Mouse (Mus musculus) large intestine, adult 2 months (tissue): Measurements from ENCODE around the gene Adamtsl4. TPM values are rescaled to one million over a fixed set of nuclear protein-coding genes. Genes with fewer than 3 reads are reported as not detected.

Source experiments
- DNase-seq: peaks from one replicate; pipeline ENCODE4 v3.0.0-alpha.2; 2012; ENCODE audit warnings: low read depth, low spot score
- WGBS: fragments of 180-500 bp; shearing (Covaris S2); methylation state at CpG from one replicate; pipeline ENCODE4 v1.1.7; 2018; 5-methylcytosine and 5-hydroxymethylcytosine counted together
- polyA plus RNA-seq: library from polyadenylated mRNA; depleted of rRNA; stranded (reverse); fragments of >200 nt; gene quantifications from 2 replicates; pipeline ENCODE4 v1.2.3, GENCODE M21; 2012; rRNA removed

The Adamtsl4 gene
- 5.7 and 8.4 TPM in 2 replicates for polyA plus RNA-seq

DNA sequence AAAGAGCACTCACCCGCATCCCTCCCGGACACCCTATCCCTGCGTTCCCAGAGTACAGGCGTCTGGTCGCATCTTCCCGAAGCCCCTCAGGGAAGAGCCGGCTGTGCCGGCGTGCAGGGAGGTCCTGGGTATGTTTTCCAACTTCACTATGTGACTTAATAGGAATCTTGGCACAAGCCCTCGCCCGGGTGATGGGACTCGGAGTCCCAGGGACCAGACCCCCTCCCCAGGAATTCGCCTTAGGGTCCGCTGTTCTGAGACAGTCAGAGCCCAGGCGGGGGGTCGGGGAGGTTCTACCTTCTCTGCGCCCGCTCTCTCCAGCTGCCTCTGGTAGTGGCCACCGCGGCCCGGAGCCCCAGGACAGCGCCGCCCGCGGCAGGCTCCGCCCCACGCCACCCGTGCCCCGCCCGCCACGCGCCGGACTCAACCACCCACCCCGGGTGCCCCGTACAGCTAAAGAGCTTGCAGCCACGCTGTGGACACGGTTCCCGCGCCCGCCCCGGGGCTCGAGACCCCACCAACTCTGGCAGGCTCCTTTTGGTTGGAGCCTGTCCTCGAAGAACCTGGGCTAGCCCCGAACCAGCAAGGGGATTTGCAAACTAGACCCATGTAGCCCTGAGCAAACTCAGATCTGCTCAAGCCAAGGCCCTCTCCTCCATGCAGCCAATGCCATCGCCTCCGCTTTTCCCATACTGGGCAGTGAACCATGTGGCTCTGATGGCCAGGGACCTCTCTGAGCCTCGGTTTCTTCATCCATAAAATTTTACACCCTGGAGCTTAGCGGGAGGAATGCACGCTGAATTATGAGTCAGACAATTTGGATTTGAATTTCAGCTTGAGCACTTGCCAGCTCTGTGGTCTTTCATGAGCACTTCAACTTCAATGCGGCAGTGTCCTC is at the start of gene Adamtsl4:
Gene Adamtsl4 (minus strand): TSS at position 394 of the 898 bp plus-strand sequence.
- DNase-seq: no peak
- WGBS: 3% methylated on average over 50 of the region's 50 CpGs

DNA sequence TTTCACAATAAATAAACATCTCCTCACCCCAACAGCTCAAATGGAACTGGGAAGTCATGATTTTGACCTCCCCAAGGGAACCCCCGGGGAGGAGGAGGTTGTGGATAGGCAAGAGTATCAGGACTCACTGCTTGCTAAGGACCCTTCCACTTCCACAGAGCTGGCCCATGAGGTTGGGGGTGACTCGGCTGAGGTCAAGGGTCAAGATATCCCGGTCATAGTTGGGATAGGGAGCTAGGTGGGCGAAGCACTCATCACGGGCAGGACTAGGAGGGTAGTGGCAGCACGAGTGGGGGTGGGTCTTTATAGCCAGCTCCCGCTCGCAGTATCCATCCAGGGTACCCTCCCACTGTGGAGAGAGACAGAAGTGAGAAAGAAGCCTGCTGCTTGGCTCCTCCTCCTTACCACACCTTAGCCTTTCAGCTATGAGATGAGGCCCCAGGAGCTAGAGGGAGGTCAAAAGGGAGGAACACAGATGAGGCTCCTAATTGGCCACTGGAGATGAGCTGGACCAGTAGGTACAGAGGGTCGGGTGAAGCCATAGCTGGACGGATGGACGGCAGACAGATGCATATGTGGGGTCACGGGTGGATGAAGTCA is 47.5 kb upstream of the Adamtsl4 start:
- 85% methylated on average over 12 of the region's 12 CpGs for WGBS

DNA sequence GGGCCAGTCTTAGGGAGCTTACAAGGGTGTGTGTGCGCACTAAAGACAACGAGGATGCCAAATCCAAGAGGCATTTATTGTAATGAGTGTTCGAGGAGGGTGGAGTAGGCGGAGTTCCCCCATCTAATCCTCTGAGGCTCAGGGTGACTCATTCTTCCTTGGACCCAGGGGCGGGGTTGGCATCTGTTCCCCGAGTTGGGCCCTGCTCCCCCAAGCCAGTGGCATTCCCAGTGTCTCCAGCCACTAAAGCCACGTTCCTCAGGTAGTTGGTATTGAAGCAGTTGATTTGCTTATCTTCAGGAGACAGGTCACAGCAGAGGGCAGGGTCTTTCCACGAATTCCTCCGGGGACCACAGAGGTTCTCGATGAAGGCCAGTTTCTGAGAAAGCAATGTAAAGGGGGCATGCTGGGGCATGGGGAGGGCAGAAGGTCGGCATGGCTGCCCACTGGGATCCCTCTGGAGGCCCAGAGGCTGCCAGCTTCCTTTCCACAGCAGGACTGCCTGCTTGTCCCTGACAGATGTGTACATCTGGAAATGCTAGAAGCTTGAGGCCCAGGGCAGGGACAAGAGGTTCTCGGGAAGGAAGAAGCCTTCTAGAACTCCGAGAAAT is 46.5 kb upstream of the Adamtsl4 start:
- 51% methylated on average over 13 of the region's 13 CpGs for WGBS
- DNase-seq: no peak

More for the DNA sequence above, 47.5 kb upstream of the Adamtsl4 start:
- no peak for DNase-seq

DNA sequence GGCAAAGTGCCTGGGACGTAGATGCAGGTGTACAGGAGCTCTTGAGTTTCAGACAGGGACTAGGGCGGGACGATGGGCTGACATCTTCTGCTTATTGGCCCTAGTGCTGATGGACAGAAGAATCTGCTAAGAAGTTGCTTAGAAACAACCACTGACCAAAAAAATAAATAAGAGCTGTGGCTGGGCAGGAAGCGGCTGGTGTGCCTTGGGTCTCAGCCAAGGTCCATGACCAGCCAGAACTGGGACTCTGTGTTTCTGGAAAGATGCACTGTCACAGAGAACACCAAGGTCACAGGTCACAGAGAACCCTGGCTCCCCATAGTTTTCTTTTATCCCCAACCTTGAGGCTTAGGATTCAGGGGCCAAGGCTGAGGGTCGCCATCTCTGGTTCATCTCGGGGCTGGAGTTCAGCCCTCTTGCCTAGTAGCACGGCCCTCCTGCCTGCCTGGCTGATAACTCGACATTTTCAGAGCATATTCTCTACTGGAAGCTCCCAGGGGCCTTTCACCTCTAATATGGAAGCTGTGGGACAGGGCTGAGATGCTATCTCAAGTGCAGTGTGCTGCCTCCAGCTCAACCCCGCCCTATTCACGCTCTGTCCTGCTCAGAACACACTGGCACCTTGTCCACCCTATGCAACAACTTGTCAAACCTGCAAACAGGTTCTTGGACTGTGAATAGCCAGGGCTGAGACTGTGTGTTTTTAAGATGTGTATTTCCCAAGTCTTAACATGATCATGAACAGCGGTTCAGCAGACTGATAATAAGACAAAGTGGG is 45.2 kb upstream of the Adamtsl4 start:
- 67% methylated on average over 11 of the region's 11 CpGs for WGBS
- DNase-seq: no peak

DNA sequence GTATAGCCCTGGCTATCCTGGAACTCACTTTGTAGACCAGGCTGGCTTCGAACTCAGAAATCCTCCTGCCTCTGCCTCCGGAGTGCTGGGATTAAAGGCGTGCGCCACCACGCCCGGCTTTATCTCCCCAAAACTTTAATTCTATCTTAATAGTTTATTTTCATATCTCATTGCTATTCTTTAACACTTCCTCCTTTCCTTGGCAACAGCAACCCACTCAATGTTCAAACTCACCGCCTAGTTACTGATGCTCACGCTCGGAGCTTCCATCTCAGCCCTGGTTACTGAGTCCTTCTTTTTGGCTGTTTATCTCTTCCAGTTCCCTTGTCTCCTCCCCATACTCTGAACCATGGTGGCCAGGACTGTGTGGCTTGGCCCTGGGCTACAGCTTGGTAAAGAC is 44.6 kb upstream of the Adamtsl4 start:
- 83% methylated on average over 9 of the region's 9 CpGs for WGBS
- no peak for DNase-seq

DNA sequence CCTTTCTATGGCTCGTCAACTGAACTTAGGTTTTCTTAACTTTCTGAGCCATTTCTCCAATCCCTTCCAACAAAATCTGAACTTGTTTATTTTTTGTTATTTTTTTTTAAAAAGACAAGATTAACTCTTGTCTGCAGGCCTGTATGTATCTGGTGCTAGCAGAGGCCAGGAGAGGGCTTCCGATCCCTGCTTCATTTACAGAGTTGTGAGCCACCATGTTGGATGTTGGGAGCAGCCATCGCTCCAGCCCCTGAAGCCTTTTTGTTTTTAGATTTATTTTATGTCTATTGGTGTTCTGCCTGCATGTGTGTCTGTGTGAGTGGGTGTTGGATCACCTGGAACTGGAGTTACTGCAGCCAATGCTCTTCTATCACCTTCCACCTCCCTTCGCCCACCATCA is 44.1 kb upstream of the Adamtsl4 start:
- DNase-seq: no peak
- 82% methylated on average over 4 of the region's 4 CpGs for WGBS

DNA sequence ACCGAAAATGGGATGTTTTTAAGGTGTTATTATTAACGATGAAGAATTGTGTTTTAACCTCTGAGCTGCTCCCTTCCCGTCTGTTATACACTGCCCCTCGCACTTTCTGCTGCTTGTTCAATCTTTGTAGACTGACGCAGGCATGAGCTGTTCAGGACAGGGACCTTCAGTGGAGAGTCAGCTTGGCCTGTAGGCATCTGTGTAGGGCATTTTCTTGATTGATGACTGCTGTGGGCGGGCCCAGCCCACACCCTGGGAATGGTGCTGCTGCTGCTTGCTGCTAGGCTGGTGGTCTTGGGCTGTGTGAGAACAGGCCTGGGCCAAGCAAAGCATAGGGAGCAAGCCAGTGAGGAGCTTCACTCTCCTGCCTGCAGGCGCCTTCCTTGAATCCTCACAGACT is 42.7 kb upstream of the Adamtsl4 start:
- WGBS: 95% methylated on average over 7 of the region's 7 CpGs
- DNase-seq: no peak

DNA sequence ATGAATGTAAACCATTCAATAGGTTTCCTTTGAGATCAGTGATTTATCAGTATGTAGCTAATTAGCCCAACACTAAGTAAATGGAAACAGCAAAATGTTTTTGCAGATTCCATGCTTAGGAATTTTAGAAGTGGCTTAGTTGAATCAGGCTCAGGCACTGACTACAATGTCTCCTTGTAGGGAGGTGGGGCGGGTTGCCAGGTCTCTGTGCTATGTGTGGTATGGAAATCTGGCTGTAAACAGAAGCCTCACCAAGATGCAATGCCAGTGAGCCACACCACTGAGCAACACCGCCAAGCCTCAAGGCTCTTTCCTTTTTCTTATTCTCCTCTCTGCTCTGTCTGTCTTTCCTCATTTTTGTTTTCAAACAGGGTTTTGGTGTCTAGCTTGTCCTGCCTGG is 41.2 kb upstream of the Adamtsl4 start:
- no peak for DNase-seq
- 82% methylated on average over 2 of the region's 2 CpGs for WGBS

DNA sequence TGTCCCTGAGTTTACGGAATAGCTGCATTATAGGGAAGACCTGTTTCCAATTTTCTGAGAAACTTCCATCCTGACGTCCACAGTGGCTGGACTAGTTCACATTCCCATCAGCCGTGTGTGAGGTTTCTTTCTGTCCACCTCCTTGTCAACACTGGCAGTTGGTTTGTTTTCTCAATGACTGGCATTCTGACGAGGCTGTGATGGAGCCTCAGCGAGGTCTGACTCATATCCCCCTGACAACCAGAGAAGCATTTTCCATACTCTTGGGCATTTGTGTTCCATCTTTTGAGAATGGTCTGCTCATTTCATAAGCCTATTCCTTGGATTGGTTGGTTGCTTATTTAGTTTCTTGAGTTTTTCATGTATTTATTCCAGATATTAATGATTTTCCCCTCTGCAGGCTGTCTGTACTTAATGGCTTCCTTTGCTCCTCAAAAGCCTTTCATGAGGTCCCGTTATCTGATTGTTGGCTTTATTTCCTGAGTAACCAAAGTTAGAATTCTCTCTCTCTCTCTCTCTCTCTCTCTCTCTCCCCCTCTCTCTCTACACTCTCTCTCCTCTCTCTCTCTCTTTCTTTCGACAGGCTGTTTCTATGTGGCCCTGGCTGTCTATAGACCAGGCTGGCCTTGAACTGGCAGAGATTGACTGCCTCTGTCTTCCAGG is 39.1 kb upstream of the Adamtsl4 start:
- 66% methylated on average over 7 of the region's 7 CpGs for WGBS
- no peak for DNase-seq

DNA sequence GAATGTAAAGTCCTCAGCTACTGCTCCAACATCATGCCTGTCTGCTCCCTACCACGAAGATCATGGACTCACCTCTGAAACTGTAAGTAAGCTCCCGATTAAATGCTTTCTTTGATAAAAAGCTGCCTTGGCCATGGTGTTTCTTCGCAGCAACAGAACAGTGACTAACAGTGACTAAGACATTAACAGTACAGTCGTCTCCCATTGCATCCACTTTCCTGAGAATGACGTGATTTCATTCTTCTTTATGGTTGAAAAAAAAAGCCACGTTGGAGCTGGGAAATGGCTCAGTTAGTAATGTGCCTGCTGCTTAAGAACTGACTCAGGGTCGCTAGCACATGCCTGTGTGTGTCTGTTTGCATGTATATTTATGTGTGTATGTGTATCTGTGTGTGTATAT is 38.1 kb upstream of the Adamtsl4 start:
- WGBS: 81% methylated on average over 7 of the region's 7 CpGs
- DNase-seq: no peak

DNA sequence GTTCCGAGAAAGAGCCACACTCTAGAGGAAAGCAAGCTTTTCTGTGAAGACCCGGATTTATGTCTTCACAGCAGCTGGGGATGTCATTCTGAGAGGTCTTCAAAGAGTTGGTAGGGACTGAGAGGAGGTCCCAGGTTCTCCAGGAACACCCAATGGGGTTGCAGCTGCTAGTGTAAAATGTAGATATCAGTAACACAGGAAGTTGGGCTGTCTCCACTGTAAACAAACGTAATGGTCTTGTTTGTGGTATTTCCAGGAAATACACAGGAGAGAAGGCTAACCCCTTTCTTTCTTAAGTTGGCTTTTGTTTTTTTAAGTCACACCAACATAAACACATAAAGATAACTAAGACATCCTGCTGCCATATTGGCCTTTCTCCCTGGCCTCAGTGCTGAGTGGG is 34.7 kb upstream of the Adamtsl4 start:
- DNase-seq: no peak
- WGBS: 76% methylated on average over 3 of the region's 3 CpGs

DNA sequence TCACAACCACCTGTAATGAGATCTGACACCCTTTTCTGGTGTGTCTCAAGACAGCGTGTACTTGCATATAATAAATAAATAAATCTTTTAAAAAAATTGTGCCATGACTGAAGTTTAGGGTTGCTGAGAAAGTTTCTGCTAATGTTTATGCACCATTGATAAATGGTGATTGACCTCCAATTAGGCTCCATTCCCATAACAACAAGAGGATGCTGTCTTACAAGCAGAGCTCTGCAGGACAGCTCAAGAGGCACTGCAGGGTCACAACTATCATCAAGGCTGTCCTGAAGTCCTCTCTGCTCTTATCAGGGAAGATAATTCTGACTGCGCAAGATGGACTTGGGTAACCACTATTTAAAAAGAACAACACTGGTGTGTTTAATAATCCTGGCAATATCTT is 30.4 kb upstream of the Adamtsl4 start:
- WGBS: 92% methylated on average over 2 of the region's 2 CpGs
- DNase-seq: no peak

DNA sequence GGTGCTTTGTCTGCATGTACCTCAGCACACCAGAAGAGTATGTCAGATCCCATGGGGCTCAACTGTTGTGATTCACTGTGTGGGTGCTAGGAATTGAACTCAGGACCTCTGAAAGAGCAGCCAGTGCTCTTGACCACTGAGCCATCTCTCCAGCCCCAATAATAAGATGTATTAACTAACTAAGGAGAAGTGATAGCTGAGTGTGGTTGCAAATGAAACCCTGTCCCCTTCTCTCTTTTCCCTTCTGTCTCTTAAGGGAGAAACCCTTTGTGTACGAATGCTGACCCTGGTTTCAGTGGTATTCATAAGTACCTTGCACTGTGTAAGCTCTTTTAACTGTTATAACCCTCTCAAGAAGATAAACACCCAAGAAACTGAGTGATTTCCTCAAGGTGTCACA is 28.4 kb upstream of the Adamtsl4 start:
- WGBS: 74% methylated on average over 1 of the region's 1 CpGs
- no peak for DNase-seq

DNA sequence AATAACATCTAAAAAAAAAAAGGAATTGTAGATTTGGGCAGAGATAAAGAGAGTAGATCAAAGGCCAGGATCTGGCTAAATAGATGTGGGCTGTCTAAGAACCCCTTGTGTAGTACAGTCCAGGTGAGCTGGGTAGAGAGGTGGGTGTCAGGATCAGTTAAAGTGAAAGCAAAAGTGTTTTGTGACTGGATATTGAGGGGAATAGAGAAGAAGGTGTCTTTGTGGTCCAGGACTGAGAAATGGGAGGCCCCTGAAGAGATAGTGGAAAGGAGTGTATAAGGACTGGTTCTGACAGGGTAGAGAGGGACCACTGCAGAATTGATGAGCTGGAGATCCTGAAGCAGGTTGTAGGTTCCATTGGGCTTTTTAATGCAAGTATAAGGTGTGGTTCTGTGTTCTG is 22.2 kb upstream of the Adamtsl4 start:
- DNase-seq: no peak

DNA sequence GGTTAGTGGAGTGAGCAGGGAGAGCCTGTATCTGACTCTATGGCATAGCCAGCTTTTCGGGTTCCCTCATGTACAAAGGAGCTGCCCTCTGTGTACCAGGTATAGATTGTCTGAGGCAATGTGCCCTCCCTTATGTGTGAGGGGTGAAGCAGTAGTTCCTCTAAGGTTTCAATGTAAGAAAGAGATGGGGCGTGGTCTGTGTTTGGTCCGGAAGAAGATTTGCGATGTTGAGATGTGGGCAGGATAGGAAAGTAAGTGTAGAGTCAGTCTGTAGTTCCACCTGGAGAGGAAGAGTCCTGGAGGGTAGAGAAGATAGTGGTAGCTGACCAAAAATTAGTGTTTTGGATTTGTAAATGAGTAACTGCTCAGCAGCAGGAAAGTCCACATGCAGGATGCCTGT is 21.3 kb upstream of the Adamtsl4 start:
- WGBS: 79% methylated on average over 4 of the region's 4 CpGs
- no peak for DNase-seq

DNA sequence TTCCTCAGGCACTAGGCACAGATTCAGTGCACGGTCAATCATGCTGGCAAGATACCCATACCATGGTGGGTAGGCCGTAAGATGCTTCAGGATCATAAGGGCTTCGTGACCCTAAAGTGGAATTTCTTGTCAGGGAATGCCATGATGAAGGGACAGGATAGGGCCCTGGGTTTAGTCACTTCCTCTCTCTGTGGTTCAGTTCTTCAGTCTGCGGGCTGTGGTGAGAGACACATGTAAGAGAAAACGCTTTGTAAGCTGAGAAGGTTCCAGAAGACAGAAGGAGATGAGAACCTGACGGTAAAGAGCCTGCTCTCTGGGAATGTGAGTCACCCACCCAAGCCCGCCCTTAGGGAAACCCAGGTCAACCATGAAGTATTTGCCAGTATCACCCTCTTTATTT is 19.8 kb upstream of the Adamtsl4 start:
- no peak for DNase-seq
- 90% methylated on average over 7 of the region's 7 CpGs for WGBS

DNA sequence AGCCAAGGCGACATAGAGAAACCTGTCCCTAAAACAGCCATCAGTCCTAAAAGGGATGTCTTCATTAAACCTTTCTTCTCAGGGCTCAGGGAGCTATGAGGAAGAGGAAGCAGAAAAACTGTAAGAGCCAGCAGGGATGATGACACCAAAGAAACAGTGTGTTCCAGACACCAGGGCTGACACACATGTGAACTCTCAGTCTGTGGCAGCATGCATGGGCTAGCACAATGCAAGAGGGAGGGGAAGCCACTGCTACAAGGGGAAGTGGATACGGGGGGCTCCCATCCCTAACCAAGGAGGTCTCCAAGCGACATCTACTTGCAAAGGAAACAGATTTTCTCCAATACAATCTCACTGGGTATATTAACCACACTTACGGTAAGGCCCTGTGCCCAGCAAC is 18.6 kb upstream of the Adamtsl4 start:
- WGBS: 87% methylated on average over 4 of the region's 4 CpGs
- no peak for DNase-seq

DNA sequence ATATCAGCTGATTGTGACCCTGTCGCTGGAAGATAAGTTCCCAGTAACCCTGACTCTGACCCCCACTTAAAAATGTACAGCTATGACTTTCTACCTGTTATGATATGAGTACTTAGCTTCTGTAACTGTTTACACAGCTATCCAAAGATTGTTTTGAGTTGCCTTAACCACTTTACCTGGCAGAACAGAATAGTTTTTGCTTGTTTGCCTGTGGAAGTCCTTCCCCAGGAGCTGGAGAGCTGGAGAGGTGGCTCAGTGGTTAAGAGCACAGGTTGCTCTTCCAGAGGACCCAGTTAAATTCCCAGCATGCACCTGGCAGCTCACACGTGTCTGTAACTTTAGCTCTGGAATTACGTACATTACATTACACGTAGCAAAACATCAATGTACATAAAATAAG is 16.9 kb upstream of the Adamtsl4 start:
- no peak for DNase-seq
- 87% methylated on average over 4 of the region's 4 CpGs for WGBS

DNA sequence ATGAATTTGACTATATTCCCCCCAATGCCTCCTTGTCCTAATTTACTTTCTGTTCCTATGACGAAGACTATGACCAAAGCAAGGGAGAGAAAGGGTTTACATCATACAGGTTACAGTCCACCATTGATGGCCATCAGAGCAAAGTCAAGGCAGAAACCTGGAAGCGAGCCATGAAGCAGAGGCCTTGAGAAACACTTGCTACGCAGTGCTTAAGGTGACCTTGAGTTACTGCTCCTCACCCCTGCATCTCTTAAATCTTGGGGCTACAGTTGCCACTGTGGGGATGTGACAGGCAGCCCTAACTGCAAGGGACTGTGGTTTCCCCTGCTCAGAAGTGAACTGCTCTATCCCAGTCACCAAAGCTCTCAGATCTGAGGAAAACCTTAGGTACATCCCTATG is 15.6 kb upstream of the Adamtsl4 start:
- 75% methylated on average over 3 of the region's 3 CpGs for WGBS
- DNase-seq: no peak
